Mouse (Mus musculus) MEL (cell line): Measurements from ENCODE around the gene Rora.

Source experiments
- TAL1 ChIP-seq: IDR thresholded peaks from 2 replicates; pipeline ENCODE4 v1.6.1; 2012; ENCODE audit warnings: mild to moderate bottlenecking, inconsistent platforms, low read length, moderate library complexity, mixed read lengths
- TCF12 ChIP-seq: IDR thresholded peaks from 2 replicates; pipeline ENCODE4 v1.6.1; 2014; ENCODE audit warnings: low read depth, mild to moderate bottlenecking, inconsistent platforms, low read length, improper control_type of control experiment, moderate library complexity

DNA sequence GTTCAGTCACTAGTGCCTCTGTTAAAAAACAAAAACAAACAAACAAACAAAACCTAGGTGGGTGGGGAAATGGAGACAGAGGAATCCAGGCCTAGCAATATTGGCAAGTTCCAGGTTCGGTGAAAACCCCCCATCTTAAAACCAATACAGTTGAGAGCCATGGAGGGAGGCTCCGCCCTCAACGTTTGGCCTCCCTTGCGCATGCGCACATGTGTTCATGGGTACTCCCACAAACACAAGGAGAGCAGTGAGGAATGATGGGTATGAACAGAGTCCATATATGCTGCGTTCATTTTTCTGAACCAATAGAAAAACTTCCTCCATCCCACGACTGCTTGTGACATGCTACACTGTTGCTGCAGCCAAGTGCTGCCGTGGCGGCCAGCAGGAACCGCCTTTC lies 690.3 kb downstream of the Rora start:
- TF ChIP-seq TCF12 (no peak), TAL1 (no peak)
